In genomic region chr1:57918567-57918966, GRCm38 (mm10) we compare ENCODE assay signal across 13 mouse cellular contexts.
"Had no signal": no experiment of that assay in that cellular context is flagged by ENCODE, and none has a peak within 500 bp of the region (broad histone marks: within the 10 kb centered on the region; RNA-seq: fewer than 3 reads in every experiment).

No protein-coding gene starts in this region.

- H3K27ac ChIP-seq: layer of hippocampus, adult 2 months; limb, embryonic 10.5 days; liver, embryonic 15.5 days; lung, embryonic 15.5 days; macrophage; midbrain, embryonic 15.5 days; neural tube, embryonic 12.5 days; stomach, postnatal 0 days had no signal

- H3K36me3 ChIP-seq: limb, embryonic 10.5 days; liver, embryonic 15.5 days; midbrain, embryonic 15.5 days; neural tube, embryonic 12.5 days had no signal

- H3K4me1 ChIP-seq: limb, embryonic 10.5 days; liver, embryonic 15.5 days; lung, embryonic 15.5 days; megakaryocyte, embryonic 14.5 days; midbrain, embryonic 15.5 days; neural tube, embryonic 12.5 days had no signal

- ATAC-seq: midbrain, embryonic 15.5 days had no signal

- H3K4me2 ChIP-seq: liver, embryonic 11.5 days; liver, embryonic 15.5 days; lung, embryonic 15.5 days; midbrain, embryonic 11.5 days; midbrain, embryonic 15.5 days; neural tube, embryonic 12.5 days had no signal

- DNase-seq: kidney, postnatal 4 days; thymus, postnatal 4 days had no signal

- H3K27me3 ChIP-seq: liver, embryonic 15.5 days; lung, embryonic 15.5 days; megakaryocyte, embryonic 14.5 days; midbrain, embryonic 15.5 days; neural tube, embryonic 12.5 days had no signal

- H3K9ac ChIP-seq: liver, embryonic 15.5 days; lung, embryonic 15.5 days; midbrain, embryonic 15.5 days; neural tube, embryonic 12.5 days had no signal

- H3K9me3 ChIP-seq: limb, embryonic 10.5 days; liver, embryonic 15.5 days; lung, embryonic 15.5 days; megakaryocyte, embryonic 14.5 days; midbrain, embryonic 15.5 days; neural tube, embryonic 12.5 days had no signal

- H3K4me3 ChIP-seq: layer of hippocampus, adult 2 months; limb, embryonic 10.5 days; liver, embryonic 15.5 days; lung, embryonic 15.5 days; megakaryocyte, embryonic 14.5 days; midbrain, embryonic 15.5 days; neural tube, embryonic 12.5 days had no signal
